Mouse (Mus musculus) heart, embryonic 16.5 days (tissue): ENCODE measurements around the gene Endov. TPM values are rescaled to one million over a fixed set of nuclear protein-coding genes. Genes with fewer than 3 reads are reported as not detected.
A peak's percentile ranks its signal among the peaks of the same experiment; 100 is the strongest.

ENCODE experiments used
- ATAC-seq: fragments of 200-750 bp; cut with Nextera tagmentation; replicated peaks from 2 replicates; pipeline ENCODE4 v1.8.0; 2017; ENCODE audit warnings: moderate number of reproducible peaks; ENCODE audit not compliant: insufficient read depth, low FRiP score; ENCODE audit errors: extremely low read depth
- H3K27ac ChIP-seq: fragments of 300-500 bp; sonication (generic); 2 replicates; pipeline ENCODE4 v1.5.1; 2014; ENCODE audit warnings: mild to moderate bottlenecking, low read length, control low read depth, moderate library complexity
- H3K27me3 ChIP-seq: fragments of 300-500 bp; sonication (generic); 2 replicates; pipeline ENCODE4 v1.6.1; 2014; ENCODE audit warnings: low read length, mixed read lengths; ENCODE audit not compliant: control insufficient read depth, insufficient read depth
- H3K36me3 ChIP-seq: fragments of 300-500 bp; sonication (generic); 2 replicates; pipeline ENCODE4 v1.6.1; 2014; ENCODE audit not compliant: control insufficient read depth, insufficient read depth
- H3K4me1 ChIP-seq: fragments of 300-500 bp; sonication (generic); 2 replicates; pipeline ENCODE4 v1.6.1; 2014; ENCODE audit warnings: low read length, mixed read lengths; ENCODE audit not compliant: control insufficient read depth, insufficient read depth
- H3K4me2 ChIP-seq: fragments of 300-500 bp; sonication (generic); 2 replicates; pipeline ENCODE4 v1.6.1; 2014; ENCODE audit warnings: low read depth, mild to moderate bottlenecking, control low read depth, low read length
- H3K4me3 ChIP-seq: fragments of 300-500 bp; sonication (generic); 2 replicates; pipeline ENCODE4 v1.5.1; 2014; ENCODE audit warnings: mild to moderate bottlenecking, control low read depth, low read length
- H3K9ac ChIP-seq: fragments of 300-500 bp; sonication (generic); 2 replicates; pipeline ENCODE4 v1.6.1; 2014; ENCODE audit warnings: low read length, control low read depth
- H3K9me3 ChIP-seq: fragments of 300-500 bp; sonication (generic); replicated peaks from 2 replicates; pipeline ENCODE4 v1.6.1; 2016; ENCODE audit warnings: low read length; ENCODE audit not compliant: control insufficient read depth
- WGBS: fragments of 180-500 bp; shearing (Covaris S2); extraction: QIAGEN DNeasy Blood & Tissue Kit; methylation state at CpG from one replicate; pipeline ENCODE4 v1.1.7; 2014; 5-methylcytosine and 5-hydroxymethylcytosine counted together
- polyA plus RNA-seq: library from polyadenylated mRNA; unstranded; fragments of >200 nt; fragmentation: Nextera tagmentation; extraction: Ambion mirVana; gene quantifications from 2 replicates; pipeline ENCODE4 v1.2.1, GENCODE M21; 2015

The Endov gene
- polyA plus RNA-seq, 1 experiment from 2014 or later = 9.6 TPM

- no peak for ATAC-seq
- no peak overlapping the region for H3K9ac ChIP-seq
- H3K27me3 ChIP-seq = peaks cover 72% of the 10 kb centered on the region
- H3K4me2 ChIP-seq = no peak overlapping the region
- H3K4me1 ChIP-seq = peaks cover 17% of the 10 kb centered on the region
- no peaks in the 10 kb centered on the region for H3K9me3 ChIP-seq
- 47% methylated on average over 9 of the region's 9 CpGs for WGBS
- H3K4me3 ChIP-seq = no peak overlapping the region
- H3K27ac ChIP-seq = no peak overlapping the region
- no peaks in the 10 kb centered on the region for H3K36me3 ChIP-seq
Measured at GRCm38 (mm10) chr11:119542371-119542770, 51.2 kb downstream of the Endov start.

DNA sequence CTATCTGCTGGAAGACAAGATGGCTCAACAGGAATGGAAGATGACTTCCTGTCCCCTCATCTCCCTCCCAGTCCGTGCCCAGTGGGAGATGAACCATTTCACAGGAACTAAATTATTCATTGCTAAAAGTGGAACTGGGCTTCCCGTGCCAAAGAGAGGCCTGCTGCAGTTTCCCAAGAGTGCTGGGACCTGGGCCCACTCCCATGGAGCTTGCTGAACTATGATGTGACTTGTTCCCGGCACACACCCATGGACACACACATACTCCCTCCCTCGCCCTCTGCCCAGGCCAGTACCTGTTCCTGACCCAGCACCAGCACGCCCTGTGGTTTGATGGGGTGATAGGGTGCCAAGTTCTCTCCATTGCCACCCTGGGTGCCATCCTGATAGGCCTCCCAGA is 51.7 kb downstream of the Endov start:
- ATAC-seq = no peak
- Histone ChIP-seq H3K36me3 (no peaks in the 10 kb centered on the region), H3K27ac (no peak overlapping the region), H3K4me2 (no peak overlapping the region), H3K4me3 (no peak overlapping the region), H3K4me1 (peaks cover 21% of the 10 kb centered on the region), H3K9me3 (no peaks in the 10 kb centered on the region), H3K9ac (no peak overlapping the region), H3K27me3 (peaks cover 76% of the 10 kb centered on the region)
- WGBS = 56% methylated on average over 5 of the region's 5 CpGs

GRCm38 (mm10) chr11:119543816-119544517 is 52.8 kb downstream of the Endov start:
- H3K4me3 ChIP-seq = no peak overlapping the region
- no peak overlapping the region for H3K27ac ChIP-seq
- peaks cover 86% of the 10 kb centered on the region for H3K27me3 ChIP-seq
- no peak overlapping the region for H3K9ac ChIP-seq
- H3K4me1 ChIP-seq = peaks cover 32% of the 10 kb centered on the region
- H3K9me3 ChIP-seq = no peaks in the 10 kb centered on the region
- no peak overlapping the region for H3K4me2 ChIP-seq
- 36% methylated on average over 14 of the region's 16 CpGs for WGBS
- ATAC-seq = no peak
- no peaks in the 10 kb centered on the region for H3K36me3 ChIP-seq

GRCm38 (mm10) chr11:119544518-119545105 is 53.5 kb downstream of the Endov start:
- Histone ChIP-seq H3K27ac (no peak overlapping the region), H3K27me3 (peaks cover 89% of the 10 kb centered on the region), H3K9ac (no peak overlapping the region), H3K4me1 (peaks cover 38% of the 10 kb centered on the region), H3K9me3 (no peaks in the 10 kb centered on the region), H3K4me2 (no peak overlapping the region), H3K36me3 (no peaks in the 10 kb centered on the region), H3K4me3 (no peak overlapping the region)
- ATAC-seq = no peak
- WGBS = 77% methylated on average over 15 of the region's 15 CpGs

DNA sequence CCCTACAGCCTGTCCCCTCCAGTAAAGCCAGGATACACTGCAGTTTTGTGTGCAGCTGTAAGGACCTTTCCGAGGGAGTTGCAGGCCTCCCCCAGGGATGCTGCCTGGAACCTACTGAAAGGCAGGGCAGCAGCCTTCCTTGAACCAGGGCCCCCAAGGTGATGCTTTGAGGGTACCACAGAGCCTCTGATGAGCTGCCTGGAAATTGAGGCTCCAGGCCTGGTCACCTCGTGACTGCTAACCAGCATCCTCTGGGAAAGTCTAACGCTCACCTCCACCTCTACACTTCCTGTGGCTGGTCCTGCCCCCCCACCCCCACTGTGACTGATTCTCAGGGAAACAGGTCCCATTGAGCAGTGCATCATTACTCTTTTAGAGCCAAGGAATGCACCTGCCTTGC is 54.1 kb downstream of the Endov start:
- Histone ChIP-seq H3K27ac (no peak overlapping the region), H3K4me3 (no peak overlapping the region), H3K4me1 (peaks cover 39% of the 10 kb centered on the region), H3K27me3 (peaks cover 85% of the 10 kb centered on the region), H3K9ac (no peak overlapping the region), H3K9me3 (no peaks in the 10 kb centered on the region), H3K36me3 (no peaks in the 10 kb centered on the region), H3K4me2 (no peak overlapping the region)
- ATAC-seq = no peak
- WGBS = 37% methylated on average over 3 of the region's 3 CpGs

DNA sequence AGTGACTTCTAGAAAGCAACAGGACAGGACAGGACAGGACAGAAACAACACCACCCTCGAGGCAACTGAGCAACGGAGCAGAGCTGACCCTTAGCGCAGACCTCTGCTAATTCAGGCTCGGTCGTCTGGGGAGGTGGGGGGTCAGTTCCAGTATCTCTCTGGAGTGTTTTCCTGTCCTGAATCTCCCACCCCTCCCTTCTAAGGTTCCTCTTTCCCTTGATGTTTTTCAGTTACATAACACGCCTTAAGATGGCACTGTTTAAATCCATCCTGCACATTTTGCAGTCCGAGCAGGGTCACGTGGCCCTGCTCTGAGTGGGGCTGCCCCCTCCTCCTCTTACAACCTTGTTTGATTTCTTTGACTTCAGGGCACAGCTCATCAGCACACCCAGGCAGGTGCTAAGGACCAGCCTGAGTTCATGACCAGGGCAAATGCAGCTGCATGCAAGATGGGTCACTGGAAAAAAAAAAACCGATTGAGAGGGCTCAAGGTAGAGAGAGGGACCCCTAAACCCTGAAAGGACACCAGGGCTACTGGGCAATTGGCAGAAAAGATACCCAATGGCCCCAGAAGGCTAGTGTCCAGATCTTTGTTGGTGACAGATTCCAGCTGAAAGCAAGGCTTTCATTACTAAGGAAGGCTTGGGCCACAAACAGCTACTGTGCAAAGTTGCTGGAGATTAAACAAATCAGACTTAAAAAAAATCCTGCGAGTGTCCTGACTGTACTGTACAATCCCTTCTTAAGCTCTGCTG is 54.8 kb downstream of the Endov start:
- peaks cover 85% of the 10 kb centered on the region for H3K27me3 ChIP-seq
- no peaks in the 10 kb centered on the region for H3K9me3 ChIP-seq
- peak overlapping the region; percentile 99; the same call in 1 of the 2 replicates for H3K4me2 ChIP-seq
- H3K4me1 ChIP-seq = peaks cover 39% of the 10 kb centered on the region
- H3K36me3 ChIP-seq = no peaks in the 10 kb centered on the region
- H3K4me3 ChIP-seq = 0 out of 2 replicates have a peak overlapping the region, but pooled peaks have one; percentile 19
- no peak overlapping the region for H3K9ac ChIP-seq
- 6% methylated on average over 10 of the region's 10 CpGs for WGBS
- 0 out of 2 replicates have a peak, but pooled peaks have one; percentile 15 for ATAC-seq
- H3K27ac ChIP-seq = no peak overlapping the region

DNA sequence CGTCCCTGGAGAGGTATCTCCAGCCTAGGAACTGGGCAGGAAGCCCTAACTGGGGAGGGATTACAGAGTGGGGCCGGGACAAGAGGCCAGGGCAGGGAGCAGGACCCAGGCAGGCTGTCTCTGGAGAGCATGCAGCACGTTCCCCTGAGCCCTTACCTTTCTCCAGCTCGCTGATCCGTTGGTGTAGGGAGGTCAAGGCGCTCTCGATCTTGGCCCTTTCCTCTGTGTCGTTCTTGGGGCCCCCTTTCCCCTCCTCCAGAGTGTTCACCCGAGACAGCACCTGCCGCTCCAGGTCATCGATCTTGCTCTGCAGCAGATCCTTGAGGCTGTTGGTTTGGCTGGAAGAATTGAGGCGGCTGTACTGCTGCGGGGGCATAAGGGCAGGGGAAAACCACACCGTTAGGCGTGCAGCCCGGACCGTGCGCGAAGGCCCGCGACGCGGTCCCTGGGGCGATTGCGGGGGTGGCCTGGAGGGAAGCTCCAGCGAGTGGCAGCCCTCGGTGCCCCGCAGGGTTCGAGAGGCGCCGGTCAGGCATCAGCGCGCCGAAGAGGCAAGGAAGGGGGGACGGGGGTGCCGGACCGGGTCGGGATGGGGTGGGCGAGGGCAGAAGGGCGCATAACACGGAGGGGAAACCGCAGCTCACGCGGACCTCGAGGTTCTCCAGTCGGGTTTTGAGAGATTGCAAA is 55.5 kb downstream of the Endov start:
- H3K4me1 ChIP-seq = peaks cover 39% of the 10 kb centered on the region

GRCm38 (mm10) chr11:119547183-119547921 is 56.2 kb downstream of the Endov start, which contains the start of gene Nptx1:
Nptx1 (minus strand) TSS chr11:119547753.
- peaks cover 83% of the 10 kb centered on the region for H3K27me3 ChIP-seq
- peaks cover 39% of the 10 kb centered on the region for H3K4me1 ChIP-seq
- no peak within 1 kb of the TSS for H3K27ac ChIP-seq
- peak within 1 kb of the TSS; percentile 70 for H3K9ac ChIP-seq
- peak within 1 kb of the TSS; percentile 66 for H3K4me3 ChIP-seq
- under 1% methylated on average over 84 of the region's 90 CpGs for WGBS
- ATAC-seq = no peak
- H3K9me3 ChIP-seq = no peaks in the 10 kb centered on the region
- H3K4me2 ChIP-seq = peak within 1 kb of the TSS; percentile 99
- H3K36me3 ChIP-seq = no peaks in the 10 kb centered on the region

More for the DNA sequence above, 55.5 kb downstream of the Endov start:
- Histone ChIP-seq H3K9me3 (no peaks in the 10 kb centered on the region), H3K4me3 (peak overlapping the region; percentile 66), H3K27me3 (peaks cover 82% of the 10 kb centered on the region), H3K4me2 (peak overlapping the region; percentile 99), H3K27ac (no peak overlapping the region), H3K36me3 (no peaks in the 10 kb centered on the region), H3K9ac (peak overlapping the region; percentile 70)
- no peak for ATAC-seq
- under 1% methylated on average over 46 of the region's 46 CpGs for WGBS
